Mouse (Mus musculus): ENCODE results near the gene Oscp1. TPM values are rescaled to one million over a fixed set of nuclear protein-coding genes. Genes with fewer than 3 reads are reported as not detected.

Gene Oscp1
- polyA plus RNA-seq, 1 experiment = 0.46 TPM

DNA sequence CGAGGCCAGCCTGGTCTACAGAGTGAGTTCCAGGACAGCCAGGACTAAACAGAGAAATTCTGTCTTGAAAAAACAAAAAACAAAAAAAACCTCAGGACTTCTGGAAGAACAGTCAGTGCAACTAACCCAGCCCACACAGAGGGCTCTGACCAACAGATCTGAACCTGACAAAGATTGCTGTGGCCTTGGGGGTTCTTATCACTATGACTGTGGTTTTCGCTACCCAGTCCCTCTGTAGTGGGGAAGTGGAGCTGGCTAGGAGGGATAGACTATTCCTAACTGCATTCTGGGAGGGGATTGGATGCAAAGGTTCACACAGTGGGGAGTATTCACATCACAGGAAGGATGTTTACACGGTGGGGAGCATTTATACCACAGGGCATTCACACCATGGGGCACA is 29.3 kb upstream of the Oscp1 start:
- Histone ChIP-seq H3K27me3 (ENCODE audit: control insufficient read depth, insufficient read depth, low read length) (no peaks in the 10 kb centered on the region), H3K4me1 (ENCODE audit: control insufficient read depth, insufficient read depth, insufficient read length) (no peaks in the 10 kb centered on the region), H3K36me3 (ENCODE audit: control insufficient read depth, insufficient read depth, low read length) (no peaks in the 10 kb centered on the region), H3K4me3 (ENCODE audit: extremely low read depth, insufficient read depth, insufficient read length) (no peak overlapping the region), H3K27ac (ENCODE audit: insufficient read depth, low read length) (no peak overlapping the region)
- no peak for TF ChIP-seq POLR2A (IDR thresholded peaks at IDR 0.05; ENCODE audit: low read depth, low read length)
- no peak for TF ChIP-seq CTCF (IDR thresholded peaks at IDR 0.05; ENCODE audit: extremely low read depth, insufficient read depth, insufficient read length, insufficient replicate concordance)
- DNase-seq (ENCODE audit: low read depth in 1 of 2, low spot score in 2 of 2) = no peak
- WGBS = 68% methylated on average over 3 of the region's 3 CpGs

DNA sequence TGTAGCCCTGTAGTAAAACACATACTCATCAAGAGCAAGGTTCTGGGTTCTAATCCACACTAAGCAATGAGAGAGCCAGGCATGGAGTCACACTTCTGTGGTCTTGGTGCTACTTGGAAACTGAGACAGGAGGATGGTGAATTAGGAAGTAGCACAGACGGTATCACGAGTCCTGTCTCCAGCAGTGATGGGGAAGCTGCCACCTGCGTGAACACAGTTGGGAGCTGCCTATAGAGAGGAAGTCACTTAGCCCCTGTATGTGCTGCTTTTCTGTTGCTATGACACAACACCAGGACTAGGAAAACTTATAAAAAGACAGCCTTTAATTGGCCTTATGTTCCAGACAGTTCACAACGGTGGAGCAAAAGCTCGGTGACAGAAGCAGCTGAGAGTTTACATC is 27.7 kb upstream of the Oscp1 start:
- TF ChIP-seq CTCF (IDR thresholded peaks at IDR 0.05; ENCODE audit: extremely low read depth, insufficient read depth, insufficient read length, insufficient replicate concordance) (no peak), POLR2A (IDR thresholded peaks at IDR 0.05; ENCODE audit: low read depth, low read length) (no peak)
- no peak for DNase-seq (ENCODE audit: low read depth in 1 of 2, low spot score in 2 of 2)
- no peak overlapping the region for H3K27ac ChIP-seq (ENCODE audit: insufficient read depth, low read length)
- no peaks in the 10 kb centered on the region for H3K36me3 ChIP-seq (ENCODE audit: control insufficient read depth, insufficient read depth, low read length)
- no peaks in the 10 kb centered on the region for H3K27me3 ChIP-seq (ENCODE audit: control insufficient read depth, insufficient read depth, low read length)
- no peak overlapping the region for H3K4me3 ChIP-seq (ENCODE audit: extremely low read depth, insufficient read depth, insufficient read length)
- no peaks in the 10 kb centered on the region for H3K4me1 ChIP-seq (ENCODE audit: control insufficient read depth, insufficient read depth, insufficient read length)
- WGBS = 28% methylated on average over 5 of the region's 5 CpGs

DNA sequence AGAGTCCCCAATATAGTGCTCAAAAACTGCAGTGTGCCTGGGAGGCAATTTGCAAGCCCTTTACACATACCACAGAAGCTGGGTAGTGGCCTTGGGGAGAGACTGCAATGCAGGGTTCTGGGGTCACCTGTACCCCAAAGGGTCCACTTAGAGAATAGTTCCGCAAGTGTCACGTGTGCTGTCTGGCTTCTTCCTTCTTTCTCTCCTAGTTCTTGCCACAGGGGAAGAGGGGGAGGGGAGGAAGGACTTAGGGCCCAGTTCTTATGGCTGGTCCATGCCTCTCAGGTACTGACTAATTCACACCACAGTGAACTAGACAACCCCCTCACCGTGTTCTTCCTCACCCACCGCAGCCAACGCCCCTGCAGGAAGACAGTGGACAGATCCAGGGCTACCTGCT is 23.0 kb upstream of the Oscp1 start:
- H3K4me1 ChIP-seq (ENCODE audit: control insufficient read depth, insufficient read depth, insufficient read length) = no peaks in the 10 kb centered on the region
- TF ChIP-seq CTCF (IDR thresholded peaks at IDR 0.05; ENCODE audit: extremely low read depth, insufficient read depth, insufficient read length, insufficient replicate concordance) (no peak), POLR2A (IDR thresholded peaks at IDR 0.05; ENCODE audit: low read depth, low read length) (no peak)
- H3K27ac ChIP-seq (ENCODE audit: insufficient read depth, low read length) = no peak overlapping the region
- DNase-seq (ENCODE audit: low read depth in 1 of 2, low spot score in 2 of 2) = no peak
- no peak overlapping the region for H3K4me3 ChIP-seq (ENCODE audit: extremely low read depth, insufficient read depth, insufficient read length)
- no peaks in the 10 kb centered on the region for H3K27me3 ChIP-seq (ENCODE audit: control insufficient read depth, insufficient read depth, low read length)
- no peaks in the 10 kb centered on the region for H3K36me3 ChIP-seq (ENCODE audit: control insufficient read depth, insufficient read depth, low read length)
- 78% methylated on average over 5 of the region's 5 CpGs for WGBS

DNA sequence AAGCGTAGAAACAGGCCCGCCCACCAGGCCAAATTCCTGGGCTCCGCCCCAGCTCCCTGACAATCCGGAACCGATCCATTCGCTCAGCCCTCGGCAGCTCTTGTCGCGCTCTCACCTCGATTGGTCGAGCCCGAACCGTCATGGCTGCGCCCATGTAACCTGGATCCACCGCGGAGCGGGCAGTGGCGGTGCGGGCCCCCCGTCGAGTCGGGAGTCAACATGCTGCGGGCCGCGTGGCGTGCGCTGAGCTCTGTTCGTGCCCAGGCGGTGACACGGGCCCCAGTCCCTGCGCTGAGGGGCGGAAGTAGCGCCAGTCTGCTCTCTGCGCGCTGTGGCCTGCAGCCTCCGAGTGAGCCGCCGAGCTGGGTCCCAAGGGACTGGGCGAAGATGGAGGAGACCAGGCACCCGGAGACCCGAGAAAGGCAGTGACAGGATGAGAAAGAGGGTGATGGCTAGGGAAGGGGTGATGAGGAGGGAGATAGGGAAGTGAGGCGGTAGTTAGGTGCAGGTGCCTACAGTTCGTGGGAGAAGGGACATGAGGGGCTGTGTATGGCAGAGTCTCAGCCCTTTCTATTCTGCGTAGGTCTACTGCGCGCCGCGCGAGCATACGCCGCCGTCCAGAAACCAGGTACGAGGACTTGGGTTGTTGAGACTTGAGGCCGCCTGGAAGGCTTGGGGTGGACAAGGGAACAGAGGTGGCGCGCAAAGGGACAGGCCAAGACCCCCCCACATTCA is 11.3 kb upstream of the Oscp1 start, which contains the start of gene Mrps15:
Gene Mrps15, plus strand, starts transcription at position 75 of the 735 bp plus-strand sequence.
- H3K4me3 ChIP-seq (ENCODE audit: extremely low read depth, insufficient read depth, insufficient read length) = peak within 1 kb of the TSS; percentile 81
- WGBS = 2% methylated on average over 56 of the region's 56 CpGs
- DNase-seq (ENCODE audit: low read depth in 1 of 2, low spot score in 2 of 2) = peak; percentile 66 to 74
- 0 out of 2 replicates have a peak, but pooled peaks cover 3% of the 10 kb centered on the region for H3K4me1 ChIP-seq (ENCODE audit: control insufficient read depth, insufficient read depth, insufficient read length)
- H3K36me3 ChIP-seq (ENCODE audit: control insufficient read depth, insufficient read depth, low read length) = peaks cover 4% of the 10 kb centered on the region; the same call in 1 of the 2 replicates
- no peaks in the 10 kb centered on the region for H3K27me3 ChIP-seq (ENCODE audit: control insufficient read depth, insufficient read depth, low read length)
- H3K27ac ChIP-seq (ENCODE audit: insufficient read depth, low read length) = peak within 1 kb of the TSS; percentile 65
- TF ChIP-seq POLR2A (IDR thresholded peaks at IDR 0.05; ENCODE audit: low read depth, low read length) = peak; percentile 2; the same call in 1 of the 2 replicates
- no peak for TF ChIP-seq CTCF (IDR thresholded peaks at IDR 0.05; ENCODE audit: extremely low read depth, insufficient read depth, insufficient read length, insufficient replicate concordance)

DNA sequence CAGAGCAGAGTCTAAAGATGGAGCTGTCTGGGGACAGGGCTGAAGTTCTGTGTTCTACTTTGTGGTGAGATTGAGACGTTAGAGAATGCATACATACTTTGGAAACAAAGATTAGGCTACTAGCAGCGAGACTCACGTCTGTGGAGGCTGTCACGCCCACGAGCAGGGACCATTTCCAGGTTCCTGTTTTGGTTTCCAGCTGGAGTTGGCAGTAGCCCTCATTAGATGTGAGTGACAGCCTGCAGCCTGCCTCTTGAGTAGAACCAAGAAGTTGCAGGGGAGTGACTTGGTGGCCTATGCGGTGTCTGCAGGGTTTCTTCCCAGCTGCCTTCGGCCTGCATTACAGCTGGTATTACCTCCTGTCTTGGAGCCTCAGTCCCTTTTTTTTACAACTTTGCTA is 6.7 kb upstream of the Oscp1 start:
- 70% methylated on average over 7 of the region's 7 CpGs for WGBS
- no peak for DNase-seq (ENCODE audit: low read depth in 1 of 2, low spot score in 2 of 2)
- Histone ChIP-seq H3K27me3 (ENCODE audit: control insufficient read depth, insufficient read depth, low read length) (no peaks in the 10 kb centered on the region), H3K27ac (ENCODE audit: insufficient read depth, low read length) (no peak overlapping the region), H3K4me1 (ENCODE audit: control insufficient read depth, insufficient read depth, insufficient read length) (0 out of 2 replicates have a peak, but pooled peaks cover 3% of the 10 kb centered on the region), H3K4me3 (ENCODE audit: extremely low read depth, insufficient read depth, insufficient read length) (no peak overlapping the region), H3K36me3 (ENCODE audit: control insufficient read depth, insufficient read depth, low read length) (peaks cover 13% of the 10 kb centered on the region)
- TF ChIP-seq POLR2A (IDR thresholded peaks at IDR 0.05; ENCODE audit: low read depth, low read length) (no peak), CTCF (IDR thresholded peaks at IDR 0.05; ENCODE audit: extremely low read depth, insufficient read depth, insufficient read length, insufficient replicate concordance) (no peak)

DNA sequence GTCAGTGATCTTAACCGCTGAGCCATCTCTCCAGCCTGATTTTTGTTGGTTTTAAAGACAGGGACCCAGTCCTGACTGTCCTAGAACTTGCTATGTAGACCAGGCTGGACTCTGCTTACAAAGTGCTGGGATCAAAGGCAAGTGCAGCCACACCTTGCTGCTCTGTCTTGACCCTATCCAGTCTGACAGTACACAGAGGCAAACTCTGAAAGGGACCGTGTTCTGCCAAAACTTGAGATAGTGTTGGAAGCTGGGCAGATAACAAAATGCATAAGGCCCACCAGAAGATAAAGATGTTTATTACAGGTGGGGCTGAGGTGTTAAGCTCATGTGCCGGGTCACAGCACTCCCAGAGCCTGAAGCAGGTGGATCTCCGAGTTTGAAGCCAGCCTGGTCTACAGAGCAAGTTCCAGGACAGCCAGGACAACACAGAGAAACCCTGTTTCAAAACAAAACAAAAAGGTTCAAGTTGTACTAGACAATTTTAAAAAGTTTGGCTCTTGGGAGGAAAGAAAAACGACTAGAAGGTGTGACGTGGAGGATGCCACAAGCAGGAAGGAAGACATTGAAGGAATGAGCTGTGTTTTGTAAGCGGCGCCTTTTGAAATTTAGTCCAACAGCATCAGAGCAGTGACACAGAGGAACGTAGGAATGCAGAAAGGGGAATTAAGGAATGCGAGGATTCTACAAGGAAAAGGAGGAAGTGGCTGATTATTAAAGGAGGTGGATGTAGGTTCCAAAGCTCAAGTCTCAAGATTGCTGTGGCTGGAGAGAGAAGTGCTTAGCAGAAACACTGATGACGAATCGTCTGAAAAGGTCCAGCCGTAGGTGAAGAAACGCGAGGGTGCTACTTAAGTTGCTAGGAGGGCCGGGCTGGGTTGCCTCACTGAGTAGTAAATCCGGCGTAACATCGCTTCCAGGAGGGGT is 895 bp upstream of the Oscp1 start:
- no peaks in the 10 kb centered on the region for H3K27me3 ChIP-seq (ENCODE audit: control insufficient read depth, insufficient read depth, low read length)
- peaks cover 10% of the 10 kb centered on the region for H3K36me3 ChIP-seq (ENCODE audit: control insufficient read depth, insufficient read depth, low read length)
- DNase-seq (ENCODE audit: low read depth in 1 of 2, low spot score in 2 of 2) = no peak
- WGBS = 14% methylated on average over 19 of the region's 19 CpGs
- H3K27ac ChIP-seq (ENCODE audit: insufficient read depth, low read length) = no peak overlapping the region
- TF ChIP-seq POLR2A (IDR thresholded peaks at IDR 0.05; ENCODE audit: low read depth, low read length) (no peak), CTCF (IDR thresholded peaks at IDR 0.05; ENCODE audit: extremely low read depth, insufficient read depth, insufficient read length, insufficient replicate concordance) (no peak)
- H3K4me1 ChIP-seq (ENCODE audit: control insufficient read depth, insufficient read depth, insufficient read length) = peaks cover 11% of the 10 kb centered on the region; the same call in 1 of the 2 replicates
- H3K4me3 ChIP-seq (ENCODE audit: extremely low read depth, insufficient read depth, insufficient read length) = peak overlapping the region; percentile 92
